Mouse (Mus musculus) brain, embryonic 18.5 days (tissue): ENCODE measurements around the gene Elk1.

ENCODE experiments used
- DNase-seq: peaks from one replicate; pipeline ENCODE4 v3.0.0-alpha.2; 2012; ENCODE audit warnings: low read depth, low spot score

Gene Elk1

DNA sequence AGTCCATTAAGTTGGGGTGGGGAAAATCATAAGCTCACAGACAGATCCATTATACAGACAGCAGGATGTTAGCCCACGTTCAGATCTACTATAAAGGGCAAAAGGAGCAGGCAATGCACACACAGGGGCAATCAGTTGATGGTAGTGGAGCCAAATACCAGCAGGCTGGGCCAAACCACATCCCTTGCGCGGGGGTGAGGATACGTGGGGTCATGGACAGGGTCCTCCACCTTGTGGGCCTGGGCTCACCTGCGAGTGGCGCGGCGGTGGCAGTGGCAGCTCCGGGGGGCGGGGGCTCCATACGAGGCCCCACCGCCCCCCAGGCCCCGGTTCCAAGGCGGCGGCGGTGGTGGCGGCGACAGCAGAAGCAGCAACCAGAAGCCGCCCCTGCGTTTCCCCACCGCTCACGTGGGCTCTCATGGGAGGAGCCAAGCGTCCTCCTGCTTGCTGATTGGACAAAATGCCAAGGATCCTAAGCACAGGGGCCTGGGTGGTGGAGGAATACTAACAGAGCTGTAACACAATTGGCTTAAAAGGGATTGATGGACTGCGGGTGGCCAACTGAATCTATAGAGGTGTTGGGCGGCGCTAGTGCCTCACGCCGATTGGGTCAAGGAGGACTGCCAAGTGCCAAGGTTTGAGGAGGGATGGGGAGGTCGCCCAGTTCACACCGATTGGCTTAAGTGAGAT is at the start of gene Elk1:
Gene Elk1, minus strand, starts transcription at position 418 of the 690 bp plus-strand sequence.
- DNase-seq: peak; percentile 88

DNA sequence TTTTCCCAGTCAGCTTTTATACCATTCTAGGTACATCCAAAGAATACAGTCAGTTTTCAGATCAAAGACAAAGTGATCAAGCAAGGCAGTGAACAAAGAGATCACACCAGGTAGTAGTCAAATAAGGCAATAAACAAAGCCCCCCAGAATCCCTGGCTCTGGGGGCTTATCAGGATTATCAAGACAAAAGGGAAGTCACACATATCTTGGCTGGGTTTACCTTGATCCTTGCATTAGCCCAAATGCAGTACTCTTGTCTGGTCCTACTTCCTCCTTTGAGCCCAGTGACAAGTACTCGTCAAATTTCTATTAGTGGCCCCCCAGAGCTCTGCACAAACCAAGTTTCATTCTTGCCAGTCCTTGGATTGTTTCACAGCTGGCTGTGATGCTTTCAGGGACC is 30.5 kb upstream of the Elk1 start:
- no peak for DNase-seq

DNA sequence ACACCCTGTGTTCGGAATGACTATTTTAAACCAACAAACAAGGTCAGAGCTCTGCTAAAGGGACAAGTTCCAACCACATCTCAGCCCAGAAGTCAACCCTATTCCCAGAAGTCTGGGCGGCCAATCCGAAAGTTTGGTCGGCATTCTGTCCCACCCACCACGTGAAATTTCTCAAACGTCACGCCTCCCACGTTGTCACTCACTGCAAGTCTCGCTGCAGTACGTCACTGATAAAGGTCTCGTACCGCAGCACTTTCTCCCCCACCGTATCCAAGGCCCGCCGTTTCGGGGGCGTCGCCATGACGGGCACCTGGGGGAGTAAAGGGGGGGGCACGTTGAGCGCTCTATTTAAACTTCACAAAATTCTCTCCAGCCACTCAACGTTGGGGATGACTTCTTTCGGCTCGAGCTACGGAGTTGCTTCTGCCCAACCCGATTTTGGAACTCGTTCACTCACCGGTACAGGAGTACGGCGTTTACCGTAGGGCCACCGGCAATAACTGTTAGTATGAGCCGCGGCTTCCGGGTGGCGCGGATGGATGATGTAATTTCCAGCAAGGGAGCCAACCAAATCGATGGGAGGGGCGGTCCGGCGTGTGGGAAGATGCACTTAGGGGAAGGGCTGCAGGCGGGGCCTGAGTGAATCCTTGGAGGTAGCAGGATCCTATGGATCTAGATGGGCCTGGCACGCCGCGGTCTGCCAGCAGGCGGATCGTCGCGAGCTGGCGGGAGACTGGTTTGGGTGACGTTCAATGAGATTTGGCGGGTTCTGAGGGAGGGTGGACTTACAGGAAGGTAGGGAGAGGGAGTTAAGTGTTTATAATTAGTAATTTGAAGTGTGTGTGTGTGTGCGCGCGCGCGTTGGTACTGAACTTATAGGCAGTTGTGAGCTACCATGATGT is 11.3 kb upstream of the Elk1 start, which contains the start of gene Uxt:
Gene Uxt, minus strand, starts transcription at position 541 of the 902 bp plus-strand sequence.
- peak; percentile 76 for DNase-seq

GRCm38 (mm10) chrX:20946055-20946454 is 4.4 kb downstream of the Elk1 start:
- DNase-seq: no peak

GRCm38 (mm10) chrX:20931963-20932362 is 18.4 kb downstream of the Elk1 start:
- DNase-seq: no peak

- no peak for DNase-seq
These were observed 19.0 kb downstream of the Elk1 start, which contains the start of gene Cfp for GRCm38 (mm10) chrX:20931364-20931763. Cfp (minus strand) TSS chrX:20931555.

DNA sequence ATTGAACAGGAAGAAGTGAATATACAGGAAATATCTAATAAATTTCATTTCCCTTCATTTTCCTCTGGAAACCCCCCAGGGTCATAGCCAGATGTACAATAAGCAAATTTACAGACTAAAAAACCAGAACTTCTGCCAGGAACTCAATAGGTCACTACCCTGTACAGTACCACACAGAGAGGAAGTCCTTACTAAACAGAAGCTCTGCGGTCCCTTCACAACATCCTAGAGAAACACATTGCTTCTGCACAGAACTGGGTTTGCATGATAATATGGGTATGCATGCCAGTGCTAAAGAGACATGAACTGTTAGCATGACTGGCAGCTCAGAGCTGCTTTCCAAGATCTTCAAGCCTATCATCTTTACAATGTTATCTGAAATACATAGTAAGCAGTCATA is 20.5 kb downstream of the Elk1 start:
- DNase-seq: no peak

- no peak for DNase-seq
These were observed 25.4 kb downstream of the Elk1 start for GRCm38 (mm10) chrX:20924976-20925375.

GRCm38 (mm10) chrX:20923506-20923905 is 26.9 kb downstream of the Elk1 start:
- DNase-seq: no peak

GRCm38 (mm10) chrX:20921366-20921765 is 29.0 kb downstream of the Elk1 start:
- no peak for DNase-seq

DNA sequence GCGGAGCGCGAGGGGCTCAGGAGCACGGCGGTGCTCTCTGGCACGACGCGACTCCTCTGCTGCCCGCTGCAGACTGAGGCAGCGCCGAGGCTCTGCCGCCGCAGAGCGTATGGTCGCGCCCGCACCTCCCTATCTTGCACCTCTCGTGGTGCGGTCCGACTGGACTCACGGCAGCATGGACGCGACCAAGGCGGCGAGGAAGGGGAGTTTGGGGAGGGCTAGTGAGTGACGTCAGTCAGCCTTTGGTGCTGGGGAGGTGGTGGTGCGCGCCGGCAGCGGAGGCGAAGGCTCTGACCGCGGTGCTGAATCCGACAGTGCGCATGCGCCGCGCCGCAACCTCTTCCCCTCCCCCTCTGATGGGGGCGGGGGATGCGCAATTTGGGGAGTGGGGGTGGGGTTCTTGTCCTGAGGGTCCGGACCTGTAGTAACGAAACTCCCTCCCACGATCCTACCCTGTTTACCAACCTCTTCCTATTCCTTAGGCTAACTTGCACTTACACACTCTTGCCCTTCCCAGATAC is 29.5 kb downstream of the Elk1 start, which contains the start of gene Syn1:
Gene Syn1, minus strand, starts transcription at position 161 of the 521 bp plus-strand sequence.
- DNase-seq: peak; percentile 86

- no peak for DNase-seq
These were observed 30.1 kb downstream of the Elk1 start for GRCm38 (mm10) chrX:20920249-20920843.

DNA sequence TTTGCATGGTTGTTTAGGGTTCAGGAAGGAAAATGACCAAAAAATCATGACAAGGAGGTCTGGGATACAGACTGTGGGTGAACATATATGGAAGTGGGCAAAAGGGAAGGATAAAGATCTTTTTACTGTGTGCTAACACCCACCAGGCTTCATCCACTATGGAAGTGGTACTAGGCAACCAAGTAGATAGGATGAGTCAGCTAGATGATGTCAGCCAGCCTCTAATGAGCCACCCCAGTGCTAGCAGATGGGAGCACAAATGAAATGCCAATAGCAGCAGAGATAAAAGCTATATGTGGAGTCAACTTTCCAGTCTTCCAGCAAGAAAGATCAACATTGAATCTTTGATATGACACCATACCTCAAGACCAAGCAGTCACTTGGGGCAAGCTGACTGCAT is 35.3 kb downstream of the Elk1 start:
- DNase-seq: no peak

DNA sequence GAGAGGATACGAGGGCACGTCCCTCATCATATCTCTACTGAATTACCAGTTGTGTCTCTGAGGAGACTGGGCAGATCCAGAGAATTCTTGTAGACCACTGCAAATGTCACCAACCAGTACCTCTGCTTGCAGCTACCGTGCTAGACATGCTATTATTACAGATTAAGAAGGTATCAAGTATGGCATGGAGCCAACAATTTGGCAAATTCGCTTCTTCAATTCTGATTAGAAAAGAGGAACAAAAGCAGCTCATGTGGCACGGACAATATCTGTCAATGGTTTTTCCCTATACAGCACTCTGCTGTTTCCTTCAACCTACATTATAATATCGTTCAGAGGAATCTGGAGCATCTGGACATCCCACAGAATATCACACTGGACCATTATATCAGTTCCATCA is 36.7 kb downstream of the Elk1 start:
- DNase-seq: no peak

DNA sequence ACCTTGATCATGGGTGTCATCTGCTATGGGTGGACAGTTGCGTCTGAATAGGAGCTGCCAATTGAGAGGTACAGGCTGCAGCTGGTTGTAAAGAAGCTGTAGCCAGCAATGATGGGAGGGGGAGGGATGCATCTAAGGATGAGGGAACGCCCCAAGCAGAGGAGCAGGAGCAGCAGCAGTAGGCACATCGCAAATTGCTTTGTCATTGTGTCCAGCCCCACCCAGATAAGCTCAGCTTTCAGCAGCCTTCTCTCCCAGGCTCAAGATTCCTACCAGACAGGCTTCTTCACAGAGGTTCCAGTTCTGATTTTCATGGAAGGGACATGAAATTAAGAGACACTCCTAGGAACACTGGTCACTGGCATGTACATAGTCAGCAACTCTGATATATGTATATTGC is 40.3 kb downstream of the Elk1 start:
- no peak for DNase-seq
